Mouse (Mus musculus) cortical plate, adult 2 months (tissue): ENCODE results near the gene Topaz1. TPM values are rescaled to one million over a fixed set of nuclear protein-coding genes. Genes with fewer than 3 reads are reported as not detected.
A peak's percentile ranks its signal among the peaks of the same experiment; 100 is the strongest.

ENCODE experiments used
- H3K27ac ChIP-seq: fragments of 200-500 bp; 2 replicates; pipeline ENCODE4 v1.5.1; 2012; ENCODE audit warnings: low read length, control low read depth, inconsistent platforms; ENCODE audit not compliant: insufficient read depth
- H3K4me1 ChIP-seq: fragments of 200-500 bp; 2 replicates; pipeline ENCODE4 v1.6.1; 2011; ENCODE audit warnings: low read length; ENCODE audit not compliant: control insufficient read depth, insufficient read depth
- H3K4me3 ChIP-seq: fragments of 200-500 bp; 2 replicates; pipeline ENCODE4 v1.5.1; 2011; ENCODE audit warnings: mild to moderate bottlenecking, low read length, control low read depth; ENCODE audit not compliant: insufficient read depth
- CTCF ChIP-seq: fragments of 200-500 bp; IDR thresholded peaks from 2 replicates; pipeline ENCODE4 v1.5.1; 2011; ENCODE audit warnings: mild to moderate bottlenecking, control low read depth, low read length; ENCODE audit not compliant: insufficient read depth; ENCODE audit errors: extremely low read depth
- POLR2A ChIP-seq: fragments of 200-500 bp; IDR thresholded peaks from 2 replicates; pipeline ENCODE4 v1.6.1; 2011; ENCODE audit warnings: mild to moderate bottlenecking, low read length, control low read depth; ENCODE audit not compliant: insufficient read depth; ENCODE audit errors: extremely low read depth
- polyA plus RNA-seq: library from polyadenylated mRNA; depleted of rRNA; stranded (reverse); fragments of >200 nt; gene quantifications from 2 replicates; pipeline ENCODE4 v1.2.3, GENCODE M21; 2012

The Topaz1 gene
- polyA plus RNA-seq, 1 experiment = not detected

- H3K4me1 ChIP-seq = no peaks in the 10 kb centered on the region
- no peak overlapping the region for H3K27ac ChIP-seq
- TF ChIP-seq CTCF = no peak
- no peak for TF ChIP-seq POLR2A
- H3K4me3 ChIP-seq = no peak overlapping the region
Measured at GRCm38 (mm10) chr9:122734934-122735333, 12.2 kb upstream of the Topaz1 start.

- no peak overlapping the region for H3K27ac ChIP-seq
- H3K4me1 ChIP-seq = no peaks in the 10 kb centered on the region
- TF ChIP-seq POLR2A (no peak), CTCF (no peak)
- H3K4me3 ChIP-seq = no peak overlapping the region
Measured at GRCm38 (mm10) chr9:122736001-122736400, 11.1 kb upstream of the Topaz1 start.

- TF ChIP-seq CTCF (peak; percentile 52; the same call in 1 of the 2 replicates), POLR2A (no peak)
- H3K4me3 ChIP-seq = no peak overlapping the region
Measured at GRCm38 (mm10) chr9:122736742-122737141, 10.4 kb upstream of the Topaz1 start.

GRCm38 (mm10) chr9:122745879-122746278, 1.3 kb upstream of the Topaz1 start:
- Histone ChIP-seq H3K27ac (no peak overlapping the region), H3K4me3 (no peak overlapping the region), H3K4me1 (no peaks in the 10 kb centered on the region)
- no peak for TF ChIP-seq CTCF
- no peak for TF ChIP-seq POLR2A

More at GRCm38 (mm10) chr9:122736742-122737141, 10.4 kb upstream of the Topaz1 start:
- Histone ChIP-seq H3K27ac (no peak overlapping the region), H3K4me1 (no peaks in the 10 kb centered on the region)

- TF ChIP-seq POLR2A (no peak), CTCF (no peak)
- Histone ChIP-seq H3K27ac (no peak overlapping the region), H3K4me3 (no peak overlapping the region)
Measured at GRCm38 (mm10) chr9:122757614-122758013, 10.5 kb downstream of the Topaz1 start.

GRCm38 (mm10) chr9:122760111-122760510, 13.0 kb downstream of the Topaz1 start:
- Histone ChIP-seq H3K4me1 (peaks cover 2% of the 10 kb centered on the region; the same call in 1 of the 2 replicates), H3K4me3 (no peak overlapping the region), H3K27ac (no peak overlapping the region)
- TF ChIP-seq POLR2A (no peak), CTCF (no peak)

More at GRCm38 (mm10) chr9:122757614-122758013, 10.5 kb downstream of the Topaz1 start:
- no peaks in the 10 kb centered on the region for H3K4me1 ChIP-seq

GRCm38 (mm10) chr9:122785231-122785630, 38.1 kb downstream of the Topaz1 start:
- H3K27ac ChIP-seq = no peak overlapping the region

GRCm38 (mm10) chr9:122786534-122786933, 39.4 kb downstream of the Topaz1 start:
- Histone ChIP-seq H3K4me3 (no peak overlapping the region), H3K4me1 (no peaks in the 10 kb centered on the region)
- TF ChIP-seq CTCF (no peak), POLR2A (no peak)

More at GRCm38 (mm10) chr9:122785231-122785630, 38.1 kb downstream of the Topaz1 start:
- TF ChIP-seq CTCF (no peak), POLR2A (no peak)
- no peaks in the 10 kb centered on the region for H3K4me1 ChIP-seq
- H3K4me3 ChIP-seq = no peak overlapping the region

GRCm38 (mm10) chr9:122805053-122805844, 58.1 kb downstream of the Topaz1 start, which contains the start of gene Tcaim:
Gene Tcaim, plus strand, starts transcription at chr9:122805539.
- Histone ChIP-seq H3K27ac (peak within 1 kb of the TSS; percentile 69), H3K4me3 (peak within 1 kb of the TSS; percentile 74), H3K4me1 (peaks cover 3% of the 10 kb centered on the region; the same call in 1 of the 2 replicates)
- TF ChIP-seq CTCF = no peak
- peak; percentile 91 for TF ChIP-seq POLR2A

More at GRCm38 (mm10) chr9:122786534-122786933, 39.4 kb downstream of the Topaz1 start:
- no peak overlapping the region for H3K27ac ChIP-seq
